Mouse (Mus musculus): ENCODE results near the gene Ugt3a1. TPM values are rescaled to one million over a fixed set of nuclear protein-coding genes. Genes with fewer than 3 reads are reported as not detected.

Gene Ugt3a1
- polyA plus RNA-seq, 2 experiments = 0.84 to 0.88 TPM

DNA sequence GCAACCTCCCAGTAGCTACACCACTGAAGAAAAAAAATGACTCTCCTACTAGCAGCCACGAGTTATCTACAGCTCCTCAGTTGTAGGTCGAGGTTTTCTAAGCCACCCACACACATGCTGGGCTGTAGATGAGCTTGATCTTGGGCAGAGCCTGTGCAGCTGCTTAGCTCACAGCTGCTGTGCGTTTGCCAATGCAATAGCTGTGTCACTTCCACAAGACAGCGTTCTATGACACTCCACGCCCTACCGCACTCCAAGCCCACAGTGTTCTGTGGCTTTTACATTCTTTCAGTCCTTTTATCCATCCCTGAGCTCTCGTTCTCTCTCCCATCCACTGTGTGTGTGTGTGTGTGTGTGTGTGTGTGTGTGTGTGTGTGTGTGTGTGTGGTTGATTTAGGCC, 4.8 kb upstream of the Ugt3a1 start:
- Histone ChIP-seq H3K9me3 (ENCODE audit: control insufficient read depth, low read length) (no peaks in the 10 kb centered on the region), H3K4me2 (ENCODE audit: low read depth) (no peak overlapping the region), H3K4me1 (replicated peaks; ENCODE audit: control insufficient read depth in 2 of 2, insufficient read depth in 2 of 2, low read length in 1 of 2) (no peaks in the 10 kb centered on the region), H3K9ac (replicated peaks) (no peak overlapping the region), H3K27me3 (ENCODE audit: control insufficient read depth, insufficient read depth, low read length) (no peaks in the 10 kb centered on the region), H3K27ac (no peak overlapping the region), H3K36me3 (replicated peaks; ENCODE audit: control insufficient read depth, insufficient read depth, low read depth) (no peaks in the 10 kb centered on the region), H3K4me3 (ENCODE audit: insufficient read depth in 1 of 2, low read depth in 2 of 2, low read length in 2 of 2) (no peak overlapping the region)
- TF ChIP-seq CTCF (IDR thresholded peaks at IDR 0.05; ENCODE audit: low read depth) = no peak
- TF ChIP-seq EP300 (IDR thresholded peaks at IDR 0.05; ENCODE audit: low read depth) = no peak
- ATAC-seq (ENCODE audit: insufficient read depth) (no peak), DNase-seq (ENCODE audit: low read depth in 3 of 3, low spot score in 3 of 3) (no peak)
- WGBS (ENCODE audit: insufficient replicate concordance) = 53% methylated on average over 7 of the region's 7 CpGs

DNA sequence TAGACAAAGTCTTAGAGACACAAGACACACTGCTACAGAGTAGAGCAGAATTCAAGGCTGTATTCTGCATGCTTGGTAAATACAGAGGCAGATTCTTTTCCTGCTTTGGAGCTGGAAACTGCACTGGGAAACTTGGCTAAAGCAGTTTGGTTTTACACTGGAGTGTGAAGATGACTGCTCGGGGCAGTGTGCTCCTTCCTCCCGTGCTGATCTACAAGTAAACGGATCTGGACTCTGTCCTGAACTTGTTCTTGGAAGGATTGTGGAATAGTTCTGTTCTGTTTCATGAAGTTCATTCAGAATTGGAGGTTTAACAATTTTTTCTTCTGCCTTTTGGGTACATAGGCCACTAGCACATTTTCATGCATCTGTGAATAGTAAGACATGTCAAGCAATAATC, 2.3 kb downstream of the Ugt3a1 start:
- no peak overlapping the region for H3K4me3 ChIP-seq (ENCODE audit: insufficient read depth in 1 of 2, low read depth in 2 of 2, low read length in 2 of 2)
- H3K4me2 ChIP-seq (ENCODE audit: low read depth) = no peak overlapping the region
- H3K9me3 ChIP-seq (ENCODE audit: control insufficient read depth, low read length) = no peaks in the 10 kb centered on the region
- ATAC-seq (ENCODE audit: insufficient read depth) (no peak), DNase-seq (ENCODE audit: low read depth in 3 of 3, low spot score in 3 of 3) (no peak)
- H3K36me3 ChIP-seq (replicated peaks; ENCODE audit: control insufficient read depth, insufficient read depth, low read depth) = no peaks in the 10 kb centered on the region
- WGBS (ENCODE audit: insufficient replicate concordance) = 67% methylated on average over 3 of the region's 3 CpGs
- H3K9ac ChIP-seq (replicated peaks) = no peak overlapping the region
- H3K27ac ChIP-seq = no peak overlapping the region
- no peaks in the 10 kb centered on the region for H3K4me1 ChIP-seq (replicated peaks; ENCODE audit: control insufficient read depth in 2 of 2, insufficient read depth in 2 of 2, low read length in 1 of 2)
- no peaks in the 10 kb centered on the region for H3K27me3 ChIP-seq (ENCODE audit: control insufficient read depth, insufficient read depth, low read length)
- no peak for TF ChIP-seq EP300 (IDR thresholded peaks at IDR 0.05; ENCODE audit: low read depth)

DNA sequence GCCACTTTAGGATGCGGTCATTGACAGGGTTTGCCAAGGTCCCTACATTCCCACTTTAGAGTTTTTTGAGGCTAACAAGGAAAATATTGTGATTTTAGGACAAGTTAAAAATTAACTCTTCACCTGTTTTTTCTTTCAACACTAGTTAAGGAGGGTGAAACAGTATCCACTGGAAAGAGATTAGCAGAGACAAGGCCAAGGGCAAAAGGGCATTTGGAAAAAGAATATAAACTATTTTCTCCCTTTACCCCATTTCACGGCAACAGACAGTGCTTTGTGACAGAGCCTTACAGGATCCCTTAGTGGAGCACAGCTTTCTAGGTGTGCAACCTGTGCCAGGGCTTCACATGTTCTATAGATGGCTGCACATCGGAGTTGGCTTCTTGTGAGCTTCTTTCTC, 2.9 kb downstream of the Ugt3a1 start:
- no peak overlapping the region for H3K4me3 ChIP-seq (ENCODE audit: insufficient read depth in 1 of 2, low read depth in 2 of 2, low read length in 2 of 2)
- no peak overlapping the region for H3K27ac ChIP-seq
- ATAC-seq (ENCODE audit: insufficient read depth) = no peak
- no peak overlapping the region for H3K4me2 ChIP-seq (ENCODE audit: low read depth)
- no peaks in the 10 kb centered on the region for H3K27me3 ChIP-seq (ENCODE audit: control insufficient read depth, insufficient read depth, low read length)
- DNase-seq (ENCODE audit: low read depth in 3 of 3, low spot score in 3 of 3) = no peak
- no peak for TF ChIP-seq CTCF (IDR thresholded peaks at IDR 0.05; ENCODE audit: low read depth)
- TF ChIP-seq EP300 (IDR thresholded peaks at IDR 0.05; ENCODE audit: low read depth) = no peak
- WGBS (ENCODE audit: insufficient replicate concordance) = 64% methylated on average over 3 of the region's 3 CpGs
- no peaks in the 10 kb centered on the region for H3K4me1 ChIP-seq (replicated peaks; ENCODE audit: control insufficient read depth in 2 of 2, insufficient read depth in 2 of 2, low read length in 1 of 2)
- H3K9ac ChIP-seq (replicated peaks) = no peak overlapping the region
- no peaks in the 10 kb centered on the region for H3K9me3 ChIP-seq (ENCODE audit: control insufficient read depth, low read length)
- no peaks in the 10 kb centered on the region for H3K36me3 ChIP-seq (replicated peaks; ENCODE audit: control insufficient read depth, insufficient read depth, low read depth)

DNA sequence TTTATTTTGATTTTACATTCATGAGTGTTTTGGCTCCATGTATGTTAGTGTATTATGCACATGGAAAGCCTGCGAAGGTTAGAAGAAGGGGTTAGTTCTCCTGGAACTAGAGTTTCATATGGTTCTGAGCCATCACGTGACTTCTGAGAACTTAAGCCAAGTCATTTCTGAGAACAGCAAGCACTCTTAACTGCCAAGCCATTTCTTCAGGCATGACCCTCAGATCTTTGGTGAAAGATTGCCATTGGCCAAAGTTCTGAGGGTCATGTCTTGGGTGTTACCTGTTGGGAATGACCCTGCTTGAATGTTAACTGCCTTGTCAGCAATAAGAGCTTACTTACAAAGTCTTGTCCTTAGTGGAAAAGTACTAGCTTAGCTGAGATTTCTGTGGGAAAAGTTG, 6.5 kb downstream of the Ugt3a1 start:
- no peaks in the 10 kb centered on the region for H3K36me3 ChIP-seq (replicated peaks; ENCODE audit: control insufficient read depth, insufficient read depth, low read depth)
- 63% methylated on average over 2 of the region's 2 CpGs for WGBS (ENCODE audit: insufficient replicate concordance)
- H3K4me1 ChIP-seq (replicated peaks; ENCODE audit: control insufficient read depth in 2 of 2, insufficient read depth in 2 of 2, low read length in 1 of 2) = no peaks in the 10 kb centered on the region
- no peak overlapping the region for H3K27ac ChIP-seq
- H3K9me3 ChIP-seq (ENCODE audit: control insufficient read depth, low read length) = no peaks in the 10 kb centered on the region
- no peak overlapping the region for H3K4me3 ChIP-seq (ENCODE audit: insufficient read depth in 1 of 2, low read depth in 2 of 2, low read length in 2 of 2)
- TF ChIP-seq CTCF (IDR thresholded peaks at IDR 0.05; ENCODE audit: low read depth) (no peak), EP300 (IDR thresholded peaks at IDR 0.05; ENCODE audit: low read depth) (no peak)
- no peak overlapping the region for H3K9ac ChIP-seq (replicated peaks)
- H3K4me2 ChIP-seq (ENCODE audit: low read depth) = no peak overlapping the region
- no peaks in the 10 kb centered on the region for H3K27me3 ChIP-seq (ENCODE audit: control insufficient read depth, insufficient read depth, low read length)
- no peak for DNase-seq (ENCODE audit: low read depth in 3 of 3, low spot score in 3 of 3)
- no peak for ATAC-seq (ENCODE audit: insufficient read depth)

DNA sequence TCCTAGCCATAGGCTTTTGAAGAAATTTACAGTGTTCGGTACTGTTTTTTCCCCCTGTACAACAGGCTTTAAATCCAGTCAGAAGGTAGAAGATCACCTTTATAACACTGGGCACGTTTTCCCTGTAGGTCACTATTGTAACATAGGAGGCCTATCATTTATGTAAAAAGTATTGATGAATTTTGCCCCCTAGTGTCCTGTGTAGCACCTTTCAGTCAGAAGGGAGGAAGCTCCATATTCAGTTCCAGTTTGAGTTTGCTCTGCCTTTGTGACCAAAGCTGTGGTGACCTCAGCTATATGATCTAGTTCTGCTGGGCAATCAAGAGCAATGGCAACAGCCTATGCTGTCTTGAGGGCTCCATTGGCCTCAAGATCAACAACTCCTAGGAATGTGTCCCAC, 13.0 kb downstream of the Ugt3a1 start:
- no peak overlapping the region for H3K27ac ChIP-seq
- 41% methylated on average over 2 of the region's 2 CpGs for WGBS (ENCODE audit: insufficient replicate concordance)
- H3K4me1 ChIP-seq (replicated peaks; ENCODE audit: control insufficient read depth in 2 of 2, insufficient read depth in 2 of 2, low read length in 1 of 2) = no peaks in the 10 kb centered on the region
- TF ChIP-seq CTCF (IDR thresholded peaks at IDR 0.05; ENCODE audit: low read depth) (no peak), EP300 (IDR thresholded peaks at IDR 0.05; ENCODE audit: low read depth) (no peak)
- H3K9ac ChIP-seq (replicated peaks) = no peak overlapping the region
- no peak overlapping the region for H3K4me2 ChIP-seq (ENCODE audit: low read depth)
- ATAC-seq (ENCODE audit: insufficient read depth) (no peak), DNase-seq (ENCODE audit: low read depth in 3 of 3, low spot score in 3 of 3) (no peak)
- H3K36me3 ChIP-seq (replicated peaks; ENCODE audit: control insufficient read depth, insufficient read depth, low read depth) = no peaks in the 10 kb centered on the region
- H3K9me3 ChIP-seq (ENCODE audit: control insufficient read depth, low read length) = no peaks in the 10 kb centered on the region
- H3K4me3 ChIP-seq (ENCODE audit: insufficient read depth in 1 of 2, low read depth in 2 of 2, low read length in 2 of 2) = no peak overlapping the region
- no peaks in the 10 kb centered on the region for H3K27me3 ChIP-seq (ENCODE audit: control insufficient read depth, insufficient read depth, low read length)

Data from liver, embryonic 14.5 days (tissue).